Mouse (Mus musculus): ENCODE results near the gene Fam167b. TPM values are rescaled to one million over a fixed set of nuclear protein-coding genes. Genes with fewer than 3 reads are reported as not detected.

Fam167b gene
- polyA plus RNA-seq, 1 experiment from 2014 or later, result 4.1 TPM

- H3K9me3 ChIP-seq (replicated peaks; ENCODE audit: control insufficient read depth, low read length), result no peaks in the 10 kb centered on the region
- H3K4me3 ChIP-seq (replicated peaks; ENCODE audit: low read length), result no peak overlapping the region
- H3K4me2 ChIP-seq (ENCODE audit: low read depth, low read length), result no peak overlapping the region
- no peaks in the 10 kb centered on the region for H3K36me3 ChIP-seq (ENCODE audit: control insufficient read depth, insufficient read depth, low read length)
- H3K27me3 ChIP-seq (ENCODE audit: control insufficient read depth, insufficient read depth, low read length), result no peaks in the 10 kb centered on the region
- no peak overlapping the region for H3K9ac ChIP-seq (ENCODE audit: low read length)
- no peak for ATAC-seq (ENCODE audit: insufficient read depth, low FRiP score)
- 0 out of 2 replicates have a peak, but pooled peaks cover 2% of the 10 kb centered on the region for H3K4me1 ChIP-seq (ENCODE audit: control insufficient read depth, insufficient read depth, low read length)
- 80% methylated on average over 13 of the region's 13 CpGs for WGBS
- no peak overlapping the region for H3K27ac ChIP-seq (ENCODE audit: low read length)
Observed at GRCm38 (mm10) chr4:129572236-129573092, 5.9 kb downstream of the Fam167b start.

- no peak for ATAC-seq (ENCODE audit: insufficient read depth, low FRiP score)
- Histone ChIP-seq H3K4me3 (replicated peaks; ENCODE audit: low read length) (no peak overlapping the region), H3K36me3 (ENCODE audit: control insufficient read depth, insufficient read depth, low read length) (no peaks in the 10 kb centered on the region), H3K27ac (ENCODE audit: low read length) (no peak overlapping the region), H3K9ac (ENCODE audit: low read length) (no peak overlapping the region), H3K9me3 (replicated peaks; ENCODE audit: control insufficient read depth, low read length) (no peaks in the 10 kb centered on the region), H3K27me3 (ENCODE audit: control insufficient read depth, insufficient read depth, low read length) (no peaks in the 10 kb centered on the region), H3K4me1 (ENCODE audit: control insufficient read depth, insufficient read depth, low read length) (0 out of 2 replicates have a peak, but pooled peaks cover 2% of the 10 kb centered on the region), H3K4me2 (ENCODE audit: low read depth, low read length) (no peak overlapping the region)
- 73% methylated on average over 8 of the region's 8 CpGs for WGBS
Observed at GRCm38 (mm10) chr4:129571551-129572084, 6.7 kb downstream of the Fam167b start.

GRCm38 (mm10) chr4:129570028-129570427, 8.3 kb downstream of the Fam167b start:
- H3K36me3 ChIP-seq (ENCODE audit: control insufficient read depth, insufficient read depth, low read length), result no peaks in the 10 kb centered on the region
- ATAC-seq (ENCODE audit: insufficient read depth, low FRiP score), result no peak
- no peaks in the 10 kb centered on the region for H3K27me3 ChIP-seq (ENCODE audit: control insufficient read depth, insufficient read depth, low read length)
- no peak overlapping the region for H3K4me3 ChIP-seq (replicated peaks; ENCODE audit: low read length)
- H3K9ac ChIP-seq (ENCODE audit: low read length), result no peak overlapping the region
- WGBS, result 86% methylated on average over 6 of the region's 6 CpGs
- no peak overlapping the region for H3K27ac ChIP-seq (ENCODE audit: low read length)
- 0 out of 2 replicates have a peak, but pooled peaks cover under 1% of the 10 kb centered on the region for H3K4me1 ChIP-seq (ENCODE audit: control insufficient read depth, insufficient read depth, low read length)
- no peak overlapping the region for H3K4me2 ChIP-seq (ENCODE audit: low read depth, low read length)
- no peaks in the 10 kb centered on the region for H3K9me3 ChIP-seq (replicated peaks; ENCODE audit: control insufficient read depth, low read length)

- 91% methylated on average over 7 of the region's 7 CpGs for WGBS
- no peak for ATAC-seq (ENCODE audit: insufficient read depth, low FRiP score)
- Histone ChIP-seq H3K27ac (ENCODE audit: low read length) (no peak overlapping the region), H3K4me3 (replicated peaks; ENCODE audit: low read length) (no peak overlapping the region), H3K9ac (ENCODE audit: low read length) (no peak overlapping the region), H3K36me3 (ENCODE audit: control insufficient read depth, insufficient read depth, low read length) (no peaks in the 10 kb centered on the region), H3K9me3 (replicated peaks; ENCODE audit: control insufficient read depth, low read length) (no peaks in the 10 kb centered on the region), H3K4me1 (ENCODE audit: control insufficient read depth, insufficient read depth, low read length) (peaks cover 5% of the 10 kb centered on the region; the same call in 1 of the 2 replicates), H3K4me2 (ENCODE audit: low read depth, low read length) (no peak overlapping the region), H3K27me3 (ENCODE audit: control insufficient read depth, insufficient read depth, low read length) (no peaks in the 10 kb centered on the region)
Observed at GRCm38 (mm10) chr4:129568366-129568765, 10.0 kb downstream of the Fam167b start.

GRCm38 (mm10) chr4:129565139-129565538, 13.2 kb downstream of the Fam167b start:
- WGBS, result 70% methylated on average over 6 of the region's 6 CpGs
- Histone ChIP-seq H3K4me1 (ENCODE audit: control insufficient read depth, insufficient read depth, low read length) (peaks cover 5% of the 10 kb centered on the region; the same call in 1 of the 2 replicates), H3K9me3 (replicated peaks; ENCODE audit: control insufficient read depth, low read length) (no peaks in the 10 kb centered on the region), H3K27ac (ENCODE audit: low read length) (no peak overlapping the region), H3K36me3 (ENCODE audit: control insufficient read depth, insufficient read depth, low read length) (no peaks in the 10 kb centered on the region), H3K27me3 (ENCODE audit: control insufficient read depth, insufficient read depth, low read length) (no peaks in the 10 kb centered on the region), H3K4me3 (replicated peaks; ENCODE audit: low read length) (no peak overlapping the region), H3K9ac (ENCODE audit: low read length) (no peak overlapping the region), H3K4me2 (ENCODE audit: low read depth, low read length) (no peak overlapping the region)
- no peak for ATAC-seq (ENCODE audit: insufficient read depth, low FRiP score)

GRCm38 (mm10) chr4:129563718-129564117, 14.6 kb downstream of the Fam167b start:
- H3K27ac ChIP-seq (ENCODE audit: low read length), result peak overlapping the region; percentile 4; the same call in 1 of the 2 replicates
- H3K4me1 ChIP-seq (ENCODE audit: control insufficient read depth, insufficient read depth, low read length), result peaks cover 5% of the 10 kb centered on the region; the same call in 1 of the 2 replicates
- peak; percentile 37; the same call in 1 of the 2 replicates for ATAC-seq (ENCODE audit: insufficient read depth, low FRiP score)
- no peak overlapping the region; the same call in 1 of the 2 replicates for H3K9ac ChIP-seq (ENCODE audit: low read length)
- H3K4me2 ChIP-seq (ENCODE audit: low read depth, low read length), result no peak overlapping the region
- WGBS, result 17% methylated on average over 8 of the region's 8 CpGs
- H3K27me3 ChIP-seq (ENCODE audit: control insufficient read depth, insufficient read depth, low read length), result no peaks in the 10 kb centered on the region
- H3K4me3 ChIP-seq (replicated peaks; ENCODE audit: low read length), result no peak overlapping the region
- H3K9me3 ChIP-seq (replicated peaks; ENCODE audit: control insufficient read depth, low read length), result no peaks in the 10 kb centered on the region
- H3K36me3 ChIP-seq (ENCODE audit: control insufficient read depth, insufficient read depth, low read length), result no peaks in the 10 kb centered on the region

GRCm38 (mm10) chr4:129561184-129561583, 17.2 kb downstream of the Fam167b start:
- Histone ChIP-seq H3K4me2 (ENCODE audit: low read depth, low read length) (no peak overlapping the region), H3K4me1 (ENCODE audit: control insufficient read depth, insufficient read depth, low read length) (peaks cover 14% of the 10 kb centered on the region), H3K4me3 (replicated peaks; ENCODE audit: low read length) (no peak overlapping the region), H3K27me3 (ENCODE audit: control insufficient read depth, insufficient read depth, low read length) (no peaks in the 10 kb centered on the region), H3K36me3 (ENCODE audit: control insufficient read depth, insufficient read depth, low read length) (no peaks in the 10 kb centered on the region), H3K27ac (ENCODE audit: low read length) (no peak overlapping the region), H3K9me3 (replicated peaks; ENCODE audit: control insufficient read depth, low read length) (no peaks in the 10 kb centered on the region), H3K9ac (ENCODE audit: low read length) (no peak overlapping the region)
- WGBS, result 78% methylated on average over 5 of the region's 5 CpGs
- ATAC-seq (ENCODE audit: insufficient read depth, low FRiP score), result no peak

- Histone ChIP-seq H3K36me3 (ENCODE audit: control insufficient read depth, insufficient read depth, low read length) (no peaks in the 10 kb centered on the region), H3K4me1 (ENCODE audit: control insufficient read depth, insufficient read depth, low read length) (peaks cover 10% of the 10 kb centered on the region), H3K4me2 (ENCODE audit: low read depth, low read length) (no peak overlapping the region), H3K27me3 (ENCODE audit: control insufficient read depth, insufficient read depth, low read length) (no peaks in the 10 kb centered on the region), H3K4me3 (replicated peaks; ENCODE audit: low read length) (no peak overlapping the region), H3K27ac (ENCODE audit: low read length) (no peak overlapping the region), H3K9me3 (replicated peaks; ENCODE audit: control insufficient read depth, low read length) (no peaks in the 10 kb centered on the region), H3K9ac (ENCODE audit: low read length) (no peak overlapping the region)
- no peak for ATAC-seq (ENCODE audit: insufficient read depth, low FRiP score)
- WGBS, result 82% methylated on average over 12 of the region's 12 CpGs
Observed at GRCm38 (mm10) chr4:129558321-129558955, 19.9 kb downstream of the Fam167b start.

Measured in stomach, embryonic 16.5 days (tissue).